Mouse (Mus musculus): Measurements from ENCODE around the gene Cyth1.
A peak's percentile ranks its signal among the peaks of the same experiment; 100 is the strongest.

Gene Cyth1

DNA sequence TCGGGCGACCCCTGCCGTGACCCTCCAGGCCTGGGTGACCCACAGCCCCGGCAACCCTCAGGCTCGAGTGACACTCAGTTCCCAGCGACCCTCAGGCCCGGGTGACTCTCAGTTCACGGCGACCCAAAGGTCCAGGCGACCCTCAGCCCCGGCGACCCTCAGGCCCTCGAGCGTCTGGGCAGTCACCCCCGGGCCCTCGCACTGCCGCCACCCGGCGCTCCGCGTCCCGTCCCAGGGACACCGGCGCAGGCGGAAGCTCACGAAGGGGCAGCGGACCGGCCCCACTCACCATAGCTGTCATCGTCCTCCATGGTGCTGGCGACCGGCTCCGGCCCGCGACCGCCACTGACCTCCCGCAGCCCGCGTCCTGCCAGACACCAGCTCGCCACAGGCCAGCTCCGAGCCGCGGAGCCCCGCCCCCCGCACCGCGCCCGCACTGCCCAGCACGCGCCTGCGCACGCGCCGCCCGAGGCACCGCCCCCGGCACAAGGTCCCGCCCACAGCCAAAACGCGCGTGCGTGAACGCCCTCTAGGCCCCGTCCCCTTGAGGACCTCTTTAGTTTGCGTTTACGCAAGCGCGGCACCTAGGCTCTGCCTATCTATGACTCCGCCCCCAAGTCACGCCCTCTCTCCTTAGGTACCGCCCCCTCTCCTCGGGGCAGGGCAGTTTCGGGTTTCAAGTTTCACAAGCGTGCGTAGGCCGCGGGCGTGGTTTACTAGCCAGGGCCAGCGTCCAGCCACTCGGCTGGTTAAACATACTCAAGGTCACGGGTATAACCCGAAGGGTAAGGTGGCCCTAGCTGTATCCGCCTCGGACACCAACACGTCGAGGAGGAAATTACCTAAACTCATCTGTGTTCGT is at the start of gene Cyth1:
Cyth1 (minus strand) TSS at position 443 of the 862 bp plus-strand sequence.
- peak; percentile 98 for DNase-seq (ENCODE audit: low read depth)

DNA sequence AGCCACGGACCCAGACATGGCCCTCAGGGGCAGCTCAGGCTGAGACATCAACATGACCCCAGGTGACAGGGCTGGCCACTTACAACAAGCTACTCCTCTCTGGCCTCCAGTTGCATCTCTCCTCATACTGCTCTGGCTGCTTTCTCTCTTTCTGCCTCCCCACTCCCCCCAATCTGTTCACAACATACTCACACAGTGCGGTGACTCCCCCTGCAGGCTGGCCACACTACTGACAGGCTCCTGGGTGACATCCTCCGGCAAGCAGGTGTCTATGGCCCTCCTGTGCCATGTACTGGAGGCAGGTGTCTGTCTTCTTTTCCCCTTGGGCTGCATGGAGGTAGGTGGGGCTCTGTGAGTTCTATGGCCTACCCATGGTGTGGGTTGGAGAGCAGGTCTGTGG is 49.6 kb upstream of the Cyth1 start:
- no peak for DNase-seq (ENCODE audit: low read depth)

GRCm38 (mm10) chr11:118295026-118295425 is 46.6 kb upstream of the Cyth1 start:
- DNase-seq (ENCODE audit: low read depth) = no peak

DNA sequence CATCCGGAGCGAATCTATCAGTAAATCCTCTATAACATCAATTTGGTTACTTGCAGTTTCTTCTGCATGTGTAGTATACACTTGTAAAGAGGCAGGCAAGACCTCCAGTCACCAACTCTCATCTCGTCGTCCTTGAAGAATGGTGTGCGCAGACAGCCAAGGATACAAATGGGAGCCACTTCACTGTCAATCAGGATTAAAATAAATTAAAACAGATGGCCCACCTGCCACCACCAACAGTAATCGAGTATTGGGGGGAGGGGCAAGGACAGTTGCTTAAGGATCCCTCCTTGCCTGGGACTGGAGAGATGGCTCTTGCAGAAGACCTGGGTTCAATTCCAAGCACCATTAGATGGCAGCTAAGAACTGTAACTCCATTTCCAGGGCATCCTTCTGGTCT is 44.3 kb upstream of the Cyth1 start:
- DNase-seq (ENCODE audit: low read depth) = no peak

- DNase-seq (ENCODE audit: low read depth) = peak; percentile 99
Measured at GRCm38 (mm10) chr11:118289999-118290889, 41.9 kb upstream of the Cyth1 start, which contains the start of gene Usp36. TSS of gene Usp36 (minus strand) at chr11:118290244.

GRCm38 (mm10) chr11:118289562-118289961 is 41.2 kb upstream of the Cyth1 start:
- peak; percentile 14 for DNase-seq (ENCODE audit: low read depth)

DNA sequence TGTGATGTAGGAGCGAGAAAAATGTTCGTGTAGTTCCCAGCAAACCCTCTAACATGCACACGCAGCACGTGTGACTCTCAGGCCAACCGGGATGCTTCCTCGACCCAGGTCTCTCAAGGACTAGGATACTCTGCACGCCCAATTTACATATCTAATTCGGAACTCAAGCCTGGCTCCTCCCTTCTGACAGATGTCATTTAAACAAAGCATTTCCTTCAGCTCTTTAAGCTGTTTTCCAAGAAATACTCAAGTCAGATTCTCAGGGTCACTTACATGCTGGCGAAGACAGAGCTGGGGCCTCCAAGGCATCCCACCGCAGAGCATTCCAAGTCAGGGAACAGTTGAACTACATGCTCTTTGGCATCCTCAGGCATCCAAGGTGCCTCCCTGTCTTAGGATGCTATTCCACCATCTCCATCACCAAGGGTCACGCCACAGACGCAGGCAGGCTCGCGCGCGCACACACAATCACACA is 40.7 kb upstream of the Cyth1 start:
- peak; percentile 58 for DNase-seq (ENCODE audit: low read depth)

DNA sequence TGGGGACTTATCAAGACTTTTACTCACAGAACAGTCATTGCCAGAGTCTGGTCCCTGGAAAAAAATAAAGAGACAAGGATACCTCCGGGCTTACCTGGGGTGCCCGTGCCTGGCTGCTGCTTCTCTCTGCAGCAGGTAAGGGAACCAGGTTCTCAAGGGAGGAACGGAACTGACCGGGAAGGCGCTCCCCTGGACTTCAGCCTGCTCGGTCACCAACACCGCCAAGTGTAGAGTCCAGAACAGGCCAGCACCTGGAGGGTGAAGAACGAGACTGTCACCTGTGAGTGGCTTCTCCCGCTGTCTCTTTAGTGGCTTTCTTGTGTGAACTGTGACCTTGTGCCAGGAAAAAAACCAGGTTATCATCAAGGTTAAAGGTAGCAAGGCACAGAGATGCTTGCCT is 39.2 kb upstream of the Cyth1 start:
- no peak for DNase-seq (ENCODE audit: low read depth)

- no peak for DNase-seq (ENCODE audit: low read depth)
Measured at GRCm38 (mm10) chr11:118286434-118286833, 38.0 kb upstream of the Cyth1 start.

DNA sequence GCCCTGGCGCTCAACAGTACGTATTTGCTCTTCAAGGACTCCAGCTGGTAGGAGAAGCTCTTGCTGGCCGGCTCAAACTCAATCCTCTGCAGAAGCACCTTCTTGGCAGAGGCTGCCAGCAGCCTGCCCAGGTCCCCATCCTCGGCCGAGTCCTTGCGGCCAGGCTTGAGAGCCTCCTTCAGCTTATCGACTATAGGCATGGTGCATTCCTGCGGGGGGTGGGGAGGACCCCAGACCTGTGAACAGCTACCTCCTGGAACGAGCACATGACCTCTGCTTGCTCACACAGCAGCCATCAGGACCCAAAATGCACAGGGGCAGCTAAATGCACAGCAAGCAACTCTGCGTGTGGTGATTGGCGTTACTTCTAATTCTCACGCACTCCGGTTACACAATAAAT is 37.4 kb upstream of the Cyth1 start:
- DNase-seq (ENCODE audit: low read depth) = no peak

DNA sequence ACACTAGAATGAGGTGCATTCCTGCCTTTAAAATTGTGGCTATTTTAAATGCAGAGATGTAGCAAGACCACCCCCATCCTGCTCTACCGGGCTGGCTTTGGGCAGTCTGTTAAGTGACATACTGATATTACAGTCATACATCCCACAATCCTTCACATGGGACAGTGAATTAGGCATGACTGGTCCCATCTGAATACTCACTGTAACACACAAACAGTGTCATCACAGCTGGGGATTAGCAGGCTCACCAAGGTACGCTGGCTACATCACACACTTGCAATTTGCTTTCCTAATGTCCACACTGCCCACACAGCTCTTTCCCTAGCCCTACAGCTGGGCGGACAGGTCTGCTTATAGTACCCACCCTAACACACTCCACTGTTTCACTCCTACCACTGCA is 31.8 kb upstream of the Cyth1 start:
- DNase-seq (ENCODE audit: low read depth) = no peak

DNA sequence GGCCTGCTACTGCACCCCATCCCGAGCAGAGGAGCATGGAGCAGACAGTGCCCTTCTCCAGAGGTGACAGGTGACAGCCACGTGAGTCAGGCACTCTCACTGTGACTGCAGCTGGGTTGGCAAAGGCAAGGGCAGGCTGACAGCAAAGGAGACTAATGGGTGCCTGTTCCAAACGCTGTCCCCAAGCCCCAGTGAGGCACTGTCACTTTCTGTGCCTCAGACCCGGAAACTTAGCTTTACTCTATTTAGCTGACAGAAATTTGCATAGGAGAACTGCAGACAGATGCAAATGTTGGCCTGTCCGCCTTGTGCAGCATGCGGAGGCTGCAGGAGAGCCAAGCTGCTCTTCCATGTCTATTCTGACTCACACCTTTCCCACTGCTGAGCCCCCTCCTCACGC is 27.9 kb upstream of the Cyth1 start:
- no peak for DNase-seq (ENCODE audit: low read depth)

GRCm38 (mm10) chr11:118275092-118275491 is 26.7 kb upstream of the Cyth1 start:
- no peak for DNase-seq (ENCODE audit: low read depth)

DNA sequence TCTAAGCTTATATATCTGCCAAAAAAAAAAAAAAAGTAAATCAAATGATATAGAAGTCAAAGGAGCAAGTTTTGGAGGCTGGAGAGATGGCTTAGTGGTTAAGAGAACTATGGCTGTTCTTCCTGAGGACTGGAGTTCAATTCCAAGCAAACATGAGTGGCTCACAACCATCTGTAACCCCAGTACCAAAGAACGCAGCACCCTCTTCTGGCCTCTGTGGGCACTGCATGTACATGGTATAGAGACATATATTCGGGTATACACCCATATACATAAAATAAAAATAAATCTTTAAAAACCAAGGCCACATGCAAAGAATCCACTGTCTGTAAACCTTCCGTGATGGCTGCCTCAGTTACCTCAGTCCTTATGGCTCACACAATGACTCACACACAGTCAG is 21.4 kb upstream of the Cyth1 start:
- peak; percentile 24 for DNase-seq (ENCODE audit: low read depth)

- no peak for DNase-seq (ENCODE audit: low read depth)
Measured at GRCm38 (mm10) chr11:118266666-118267046, 18.3 kb upstream of the Cyth1 start.

GRCm38 (mm10) chr11:118266044-118266665 is 17.8 kb upstream of the Cyth1 start:
- DNase-seq (ENCODE audit: low read depth) = no peak

GRCm38 (mm10) chr11:118265621-118266020 is 17.2 kb upstream of the Cyth1 start:
- no peak for DNase-seq (ENCODE audit: low read depth)

- no peak for DNase-seq (ENCODE audit: low read depth)
Measured at GRCm38 (mm10) chr11:118263146-118263545, 14.8 kb upstream of the Cyth1 start.

DNA sequence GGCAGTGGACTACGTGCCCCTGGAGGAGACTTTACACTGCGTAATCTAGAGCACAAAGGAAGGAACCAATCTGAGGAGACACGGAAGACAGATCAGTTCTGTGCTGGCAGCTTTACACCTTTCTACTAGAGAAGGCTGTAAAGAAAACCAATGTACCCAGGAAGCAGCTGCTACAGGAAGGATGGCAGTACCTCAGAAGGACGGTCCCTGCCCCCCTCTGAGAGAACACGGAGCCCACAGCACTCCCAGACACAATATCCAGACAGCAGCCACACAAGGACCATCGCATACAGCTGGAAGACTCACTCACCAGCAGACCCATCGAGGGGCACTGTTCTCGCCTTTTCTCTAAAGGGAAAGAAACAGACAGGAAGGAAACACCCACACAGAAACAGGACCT is 11.7 kb upstream of the Cyth1 start:
- DNase-seq (ENCODE audit: low read depth) = no peak

DNA sequence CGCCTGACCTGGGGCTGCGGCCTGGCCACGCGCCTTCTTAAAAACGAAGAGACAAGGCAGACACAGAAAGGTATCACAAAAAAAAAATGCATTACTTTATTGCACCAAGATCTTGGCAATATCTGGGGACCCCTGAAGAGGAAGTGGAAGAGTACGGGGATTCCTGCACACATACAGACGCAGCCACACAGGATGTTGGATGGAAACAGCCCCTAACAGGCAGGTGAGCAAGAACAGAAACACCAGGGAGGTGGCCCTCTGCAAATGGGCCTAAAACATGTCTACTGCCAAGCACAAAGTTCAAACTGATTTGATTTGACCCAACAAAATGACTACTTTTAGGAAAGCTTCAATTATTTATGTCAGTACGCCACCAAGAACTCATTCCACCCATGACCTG is 11.2 kb upstream of the Cyth1 start:
- no peak for DNase-seq (ENCODE audit: low read depth)

DNA sequence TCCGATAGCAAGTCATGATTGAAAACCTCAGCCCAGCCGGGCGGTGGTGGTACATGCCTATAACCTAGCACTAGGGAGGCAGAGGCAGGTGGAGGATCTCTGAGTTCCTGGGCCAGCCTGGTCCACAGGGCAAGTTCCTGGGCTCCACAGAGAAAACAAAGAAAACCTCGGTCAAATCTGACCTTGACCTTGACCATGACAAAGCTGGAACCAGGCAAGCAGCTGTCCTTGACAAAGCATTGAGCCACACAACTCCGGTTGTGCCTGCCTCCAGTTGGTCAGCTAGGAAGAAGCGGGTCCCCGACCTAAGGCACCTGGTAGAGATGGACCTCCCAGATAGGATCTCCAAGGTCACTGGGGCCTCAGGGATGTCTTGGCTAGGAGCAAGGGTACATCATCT is 8.0 kb upstream of the Cyth1 start:
- no peak for DNase-seq (ENCODE audit: low read depth)

- DNase-seq (ENCODE audit: low read depth) = no peak
Measured at GRCm38 (mm10) chr11:118254159-118254951, 6.0 kb upstream of the Cyth1 start.

All from c-Kit-positive CD71-positive TER-119-negative erythroid progenitor cells, embryonic 14.5 days (primary cell).